Mouse (Mus musculus): ENCODE data around the gene Fam19a5. TPM values are rescaled to one million over a fixed set of nuclear protein-coding genes. Genes with fewer than 3 reads are reported as not detected.

Fam19a5 gene
- total and polyA plus RNA-seq, 2 experiments from 2014 or later = 31.0 to 137 TPM

DNA sequence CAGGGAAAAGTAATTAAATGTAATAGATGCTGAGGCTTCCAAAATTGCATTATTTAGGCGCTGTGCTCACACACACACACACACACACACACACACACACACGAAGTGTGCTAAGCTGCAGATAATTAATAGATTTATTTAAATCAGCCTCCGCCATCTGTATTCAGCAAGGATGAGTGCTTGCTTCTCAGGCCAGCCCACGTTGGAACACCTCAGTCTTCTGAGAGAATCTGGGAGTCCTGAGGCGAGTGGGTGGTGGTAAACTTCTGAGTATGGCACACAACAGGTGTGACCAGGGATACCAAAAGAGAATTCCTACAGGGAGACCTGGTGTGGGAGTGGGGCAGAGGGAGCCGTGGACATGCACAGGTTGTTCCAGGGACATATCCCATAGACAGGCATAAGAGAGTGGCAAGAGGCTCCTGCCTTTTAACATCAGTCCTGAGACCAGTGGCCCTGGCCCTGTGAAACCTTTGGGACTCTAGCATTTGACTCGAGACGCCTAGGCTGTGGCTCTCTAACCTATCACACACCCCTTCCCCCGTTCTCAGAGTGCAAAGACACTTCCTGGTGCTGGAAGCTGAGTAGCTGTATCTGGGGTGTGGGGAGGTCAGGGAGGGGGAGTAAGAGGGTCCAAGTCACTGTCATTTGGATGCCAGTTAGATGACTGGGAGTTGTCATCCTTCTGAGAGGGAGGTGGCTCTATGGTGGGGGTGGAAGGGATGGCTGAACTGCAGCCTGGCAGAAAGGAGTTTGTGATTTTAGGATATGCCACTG is 61.6 kb downstream of the Fam19a5 start:
- no peaks in the 10 kb centered on the region for H3K9me3 ChIP-seq (ENCODE audit: low read length)
- no peak overlapping the region for H3K4me2 ChIP-seq (ENCODE audit: low read depth, low read length)
- peak; percentile 30 for DNase-seq (ENCODE audit: low spot score)
- H3K4me1 ChIP-seq (ENCODE audit: insufficient read depth, low read length) = no peaks in the 10 kb centered on the region
- no peak overlapping the region for H3K4me3 ChIP-seq (ENCODE audit: low read length)
- H3K9ac ChIP-seq (replicated peaks; ENCODE audit: low read length) = no peak overlapping the region
- TF ChIP-seq CTCF (IDR thresholded peaks at IDR 0.05; ENCODE audit: low read depth) = no peak
- H3K36me3 ChIP-seq (ENCODE audit: insufficient read depth, low read length) = no peaks in the 10 kb centered on the region
- WGBS = 51% methylated on average over 9 of the region's 9 CpGs
- H3K27me3 ChIP-seq (ENCODE audit: insufficient read depth, low read length) = no peaks in the 10 kb centered on the region
- no peak for ATAC-seq
- no peak overlapping the region for H3K27ac ChIP-seq

DNA sequence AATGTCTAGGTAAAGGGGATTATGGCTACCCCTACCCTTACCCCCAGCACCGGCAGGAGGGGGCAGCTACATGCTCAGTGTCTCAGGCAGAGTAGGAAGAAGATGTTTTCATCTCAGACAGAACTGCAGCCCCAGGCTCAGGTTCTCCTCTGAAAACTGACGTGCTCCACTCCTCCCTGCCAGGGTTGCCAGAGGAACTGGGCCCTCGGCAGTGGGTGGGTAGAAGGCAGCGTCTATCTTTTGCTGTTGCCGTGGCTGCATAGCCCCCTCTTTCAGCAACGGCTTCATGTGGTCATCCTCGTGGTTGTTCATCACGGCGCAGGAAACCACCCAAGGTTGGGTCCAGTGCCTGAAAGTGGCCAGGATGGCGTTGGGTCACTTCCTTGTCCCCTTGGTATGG is 62.6 kb downstream of the Fam19a5 start:
- Histone ChIP-seq H3K9ac (replicated peaks; ENCODE audit: low read length) (no peak overlapping the region), H3K9me3 (ENCODE audit: low read length) (no peaks in the 10 kb centered on the region), H3K36me3 (ENCODE audit: insufficient read depth, low read length) (no peaks in the 10 kb centered on the region), H3K4me2 (ENCODE audit: low read depth, low read length) (no peak overlapping the region), H3K27me3 (ENCODE audit: insufficient read depth, low read length) (no peaks in the 10 kb centered on the region), H3K27ac (no peak overlapping the region), H3K4me3 (ENCODE audit: low read length) (no peak overlapping the region), H3K4me1 (ENCODE audit: insufficient read depth, low read length) (no peaks in the 10 kb centered on the region)
- no peak for TF ChIP-seq CTCF (IDR thresholded peaks at IDR 0.05; ENCODE audit: low read depth)
- DNase-seq (ENCODE audit: low spot score) = no peak
- 66% methylated on average over 10 of the region's 10 CpGs for WGBS
- ATAC-seq = no peak

DNA sequence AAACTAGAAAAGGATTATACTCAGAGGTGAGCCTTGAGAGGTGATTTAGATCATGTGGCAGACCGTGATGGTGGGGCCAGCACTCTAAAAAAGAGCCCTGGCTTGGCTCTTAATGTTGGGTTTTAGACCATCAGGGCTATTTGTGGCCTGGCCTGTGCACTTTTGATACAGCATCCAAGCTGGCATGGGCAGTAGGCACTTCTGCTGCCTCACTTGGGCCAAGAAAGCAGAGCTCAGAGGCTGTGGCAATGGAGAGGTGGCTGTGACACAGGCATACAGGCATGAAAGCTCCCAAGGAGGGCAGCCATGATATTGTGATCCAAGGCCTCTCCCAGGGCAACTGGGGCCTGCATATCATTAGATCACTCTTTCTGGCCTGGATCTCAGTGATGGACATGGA is 65.1 kb downstream of the Fam19a5 start:
- H3K4me2 ChIP-seq (ENCODE audit: low read depth, low read length) = no peak overlapping the region
- H3K27me3 ChIP-seq (ENCODE audit: insufficient read depth, low read length) = no peaks in the 10 kb centered on the region
- ATAC-seq (no peak), DNase-seq (ENCODE audit: low spot score) (no peak)
- H3K9me3 ChIP-seq (ENCODE audit: low read length) = no peaks in the 10 kb centered on the region
- no peak overlapping the region for H3K27ac ChIP-seq
- no peaks in the 10 kb centered on the region for H3K4me1 ChIP-seq (ENCODE audit: insufficient read depth, low read length)
- no peak overlapping the region for H3K4me3 ChIP-seq (ENCODE audit: low read length)
- no peak for TF ChIP-seq CTCF (IDR thresholded peaks at IDR 0.05; ENCODE audit: low read depth)
- H3K9ac ChIP-seq (replicated peaks; ENCODE audit: low read length) = no peak overlapping the region
- 92% methylated on average over 1 of the region's 1 CpGs for WGBS
- H3K36me3 ChIP-seq (ENCODE audit: insufficient read depth, low read length) = no peaks in the 10 kb centered on the region

DNA sequence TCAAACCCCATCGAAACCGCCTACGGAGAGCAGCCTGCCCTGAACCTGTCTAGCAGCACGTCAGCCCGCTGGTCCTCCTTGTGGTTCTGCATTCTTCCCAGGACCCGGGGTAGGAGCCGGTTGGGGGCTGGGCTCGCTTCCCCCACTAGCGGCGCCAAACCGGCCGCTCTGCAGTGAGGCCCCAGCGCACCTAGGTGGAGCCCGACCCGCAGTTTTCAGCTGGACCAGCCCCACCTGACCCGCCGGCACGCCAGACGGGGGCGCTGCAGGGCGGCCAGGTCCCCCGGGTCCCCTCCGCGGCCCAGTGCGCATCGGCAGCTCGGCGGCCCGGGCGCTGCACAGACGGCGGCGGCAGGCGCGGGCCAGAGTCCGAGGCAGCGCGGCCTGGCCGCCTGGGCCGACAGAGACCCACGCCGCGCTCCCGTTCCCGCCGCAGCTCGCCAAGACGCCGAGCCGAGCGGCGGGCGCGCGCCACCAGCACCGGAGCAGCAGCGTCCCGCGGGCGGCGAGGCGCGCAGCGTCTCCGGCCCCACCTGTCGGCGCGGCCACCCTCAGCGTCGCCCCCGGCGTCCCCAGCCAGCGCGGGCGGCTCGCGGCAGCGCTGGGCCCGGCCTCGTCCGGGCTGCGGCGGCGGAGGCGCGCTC is 80.0 kb downstream of the Fam19a5 start:
- Histone ChIP-seq H3K4me3 (ENCODE audit: low read length) (peak overlapping the region; percentile 77), H3K27me3 (ENCODE audit: insufficient read depth, low read length) (no peaks in the 10 kb centered on the region), H3K4me2 (ENCODE audit: low read depth, low read length) (peak overlapping the region; percentile 65), H3K9ac (replicated peaks; ENCODE audit: low read length) (peak overlapping the region; percentile 92), H3K9me3 (ENCODE audit: low read length) (no peaks in the 10 kb centered on the region), H3K27ac (peak overlapping the region; percentile 92), H3K36me3 (ENCODE audit: insufficient read depth, low read length) (no peaks in the 10 kb centered on the region), H3K4me1 (ENCODE audit: insufficient read depth, low read length) (peaks cover 29% of the 10 kb centered on the region)
- DNase-seq (ENCODE audit: low spot score) (peak; percentile 95), ATAC-seq (peak; percentile 93)
- peak; percentile 77 for TF ChIP-seq CTCF (IDR thresholded peaks at IDR 0.05; ENCODE audit: low read depth)
- 2% methylated on average over 64 of the region's 86 CpGs for WGBS

DNA sequence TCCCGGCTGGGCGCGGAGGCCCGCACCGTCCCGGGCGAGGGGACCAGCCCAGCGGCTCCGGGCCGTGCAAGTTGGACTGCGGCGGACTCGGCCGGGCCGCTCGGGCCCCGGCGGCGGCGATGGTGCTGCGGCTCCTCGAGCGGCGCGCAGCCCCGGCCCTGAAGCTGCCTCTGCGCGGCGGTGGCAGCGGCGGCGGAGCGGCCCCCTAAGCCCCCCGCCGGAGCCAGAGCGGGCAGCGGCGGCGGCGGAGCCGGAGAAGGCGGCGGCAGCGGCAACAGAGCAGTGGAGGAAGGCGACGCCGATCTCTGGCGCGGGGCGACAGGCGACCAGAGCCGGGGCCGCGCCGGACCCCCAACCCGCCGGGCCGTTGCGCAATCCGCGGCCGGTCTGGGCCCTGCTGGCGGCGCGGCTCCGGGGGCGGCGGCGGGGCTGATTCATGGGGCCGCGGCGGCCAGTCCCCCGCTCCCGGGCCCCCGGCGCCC is 80.6 kb downstream of the Fam19a5 start:
- Histone ChIP-seq H3K27ac (peak overlapping the region; percentile 92), H3K4me2 (ENCODE audit: low read depth, low read length) (peak overlapping the region; percentile 65), H3K36me3 (ENCODE audit: insufficient read depth, low read length) (no peaks in the 10 kb centered on the region), H3K4me3 (ENCODE audit: low read length) (peak overlapping the region; percentile 77), H3K27me3 (ENCODE audit: insufficient read depth, low read length) (no peaks in the 10 kb centered on the region), H3K9ac (replicated peaks; ENCODE audit: low read length) (peak overlapping the region; percentile 92), H3K4me1 (ENCODE audit: insufficient read depth, low read length) (peaks cover 29% of the 10 kb centered on the region), H3K9me3 (ENCODE audit: low read length) (no peaks in the 10 kb centered on the region)
- 3% methylated on average over 34 of the region's 76 CpGs for WGBS
- ATAC-seq (no peak; the same call in 1 of the 2 replicates), DNase-seq (ENCODE audit: low spot score) (peak; percentile 58)
- TF ChIP-seq CTCF (IDR thresholded peaks at IDR 0.05; ENCODE audit: low read depth) = no peak

DNA sequence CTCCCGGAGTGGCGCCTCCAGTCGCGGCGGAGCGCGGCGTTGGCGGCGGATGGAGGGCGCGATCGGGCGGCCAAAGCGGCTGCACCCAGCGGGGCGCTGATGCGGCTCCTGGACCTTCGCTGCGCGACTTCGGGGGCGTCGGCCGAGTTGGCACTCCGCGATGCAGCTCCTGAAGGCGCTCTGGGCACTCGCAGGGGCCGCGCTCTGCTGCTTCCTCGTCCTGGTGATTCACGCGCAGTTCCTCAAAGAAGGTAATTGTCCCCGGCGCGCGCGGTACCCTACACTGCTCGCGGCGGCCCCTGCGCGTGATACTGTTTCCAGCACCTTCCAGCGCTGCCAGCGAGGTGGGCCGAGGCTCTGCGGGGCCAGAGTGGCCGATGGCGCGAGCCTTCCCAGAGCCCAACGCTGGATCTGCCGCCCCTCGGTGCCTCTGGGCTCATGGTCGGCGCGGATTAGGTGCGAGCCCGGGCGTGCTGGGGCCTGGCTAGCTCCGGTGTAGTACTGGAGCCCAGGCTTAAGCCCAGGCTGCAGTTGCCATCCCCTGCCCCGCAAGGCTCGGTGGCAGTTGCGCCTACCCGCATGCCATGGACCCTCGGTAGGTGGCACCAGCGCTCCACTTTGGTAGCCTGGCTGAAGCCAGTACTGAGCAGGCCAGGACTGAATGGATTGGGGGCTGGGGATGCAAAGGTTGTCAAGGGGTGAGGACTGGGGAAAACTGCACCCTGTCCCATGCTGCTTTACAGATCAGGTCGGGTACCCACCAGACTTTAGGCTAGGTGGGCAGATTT is 81.3 kb downstream of the Fam19a5 start:
- ATAC-seq (peak; percentile 90), DNase-seq (ENCODE audit: low spot score) (peak; percentile 95)
- Histone ChIP-seq H3K27ac (peak overlapping the region; percentile 92), H3K36me3 (ENCODE audit: insufficient read depth, low read length) (no peaks in the 10 kb centered on the region), H3K27me3 (ENCODE audit: insufficient read depth, low read length) (no peaks in the 10 kb centered on the region), H3K4me1 (ENCODE audit: insufficient read depth, low read length) (peaks cover 29% of the 10 kb centered on the region), H3K9me3 (ENCODE audit: low read length) (no peaks in the 10 kb centered on the region), H3K9ac (replicated peaks; ENCODE audit: low read length) (peak overlapping the region; percentile 92), H3K4me2 (ENCODE audit: low read depth, low read length) (peak overlapping the region; percentile 65), H3K4me3 (ENCODE audit: low read length) (peak overlapping the region; percentile 77)
- WGBS = 1% methylated on average over 50 of the region's 68 CpGs
- peak; percentile 99 for TF ChIP-seq CTCF (IDR thresholded peaks at IDR 0.05; ENCODE audit: low read depth)
